Mouse (Mus musculus) mouse embryonic stem cell (cell line): ENCODE data around the gene Ppp4r2.

ENCODE experiments used
- in situ Hi-C, 2 experiments: fragments of 300-500 bp; cut with MboI; formaldehyde crosslinking; loops; 1 replicate in 1 of 2; 3 replicates in 1 of 2; pipeline ENCODE4 v1.14.3; 2019 to 2020; ENCODE audit warnings: low sequenced_read_pairs in 2 of 2, low pct_unique_long_range_greater_than_20kb in 1 of 2, mixed read lengths in 1 of 2; ENCODE audit not compliant: unreplicated experiment in 1 of 2

Gene Ppp4r2

DNA sequence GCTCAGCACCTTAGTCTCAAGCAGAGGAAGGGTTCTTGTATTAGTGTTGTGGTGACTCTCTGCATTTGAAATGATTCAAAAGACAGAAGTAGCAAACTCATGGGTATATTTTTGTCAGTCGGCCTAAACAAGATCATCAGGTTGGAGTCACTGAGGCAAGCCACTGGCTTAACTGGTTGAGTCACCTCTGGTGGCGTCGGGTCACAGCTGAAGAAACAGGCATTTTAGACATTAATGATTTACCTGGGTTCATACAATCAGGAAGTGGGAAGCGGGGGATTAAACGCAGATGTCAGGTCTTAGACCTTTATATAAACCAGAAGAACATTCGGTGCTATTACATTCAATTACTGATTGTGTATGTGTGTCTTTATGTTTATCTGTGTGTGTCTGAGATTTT, 7.4 kb upstream of the Ppp4r2 start:
- in situ Hi-C loops: no loop called here

DNA sequence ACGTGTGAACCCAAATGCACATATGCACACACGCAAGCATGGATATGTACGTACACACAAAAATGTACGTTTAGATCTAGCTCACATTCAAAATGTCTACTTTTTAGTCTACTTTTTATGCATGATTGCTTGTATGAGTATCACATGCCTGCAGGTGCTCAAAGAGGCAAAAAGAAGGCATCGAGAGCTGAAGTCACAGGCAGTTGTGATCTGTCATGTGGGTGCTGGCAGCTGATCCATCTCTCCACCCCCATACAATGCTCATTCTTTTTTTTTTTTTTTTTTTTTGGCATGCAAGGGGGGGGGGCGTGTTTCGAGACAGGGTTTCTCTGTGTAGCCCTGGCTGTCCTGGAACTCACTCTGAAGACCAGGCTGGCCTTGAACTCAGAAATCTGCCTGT, 4.9 kb upstream of the Ppp4r2 start:
- in situ Hi-C loops: no loop called here

- in situ Hi-C loops: no loop called here
Observed at GRCm38 (mm10) chr6:100829770-100830169, 3.7 kb upstream of the Ppp4r2 start.

DNA sequence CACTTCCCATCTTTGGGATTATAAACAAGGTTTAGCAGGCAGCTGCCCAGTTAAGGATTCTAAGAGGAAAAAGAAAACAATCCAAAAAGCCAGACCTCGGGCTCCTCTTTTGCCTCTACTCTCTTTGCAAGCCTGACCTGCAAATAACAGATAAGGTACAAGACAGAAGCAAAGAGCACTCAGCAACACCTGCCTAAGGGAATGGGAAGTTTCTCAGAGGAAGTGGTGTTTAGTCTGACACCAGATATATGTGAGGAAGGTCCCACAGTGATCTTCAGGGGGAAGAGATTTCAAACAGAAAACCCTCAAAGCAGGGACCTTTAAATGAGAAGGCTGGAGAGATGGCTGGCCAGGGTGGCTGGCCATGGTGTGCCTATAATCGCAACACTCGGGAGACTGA, 2.2 kb upstream of the Ppp4r2 start:
- in situ Hi-C loops: no loop called here

GRCm38 (mm10) chr6:100831751-100832150, 1.7 kb upstream of the Ppp4r2 start:
- in situ Hi-C loops: no loop called here

GRCm38 (mm10) chr6:100833811-100834481, 524 bp downstream of the Ppp4r2 start:
- in situ Hi-C loops: no loop called here

GRCm38 (mm10) chr6:100834489-100835160, 1.2 kb downstream of the Ppp4r2 start:
- in situ Hi-C loops: no loop called here

DNA sequence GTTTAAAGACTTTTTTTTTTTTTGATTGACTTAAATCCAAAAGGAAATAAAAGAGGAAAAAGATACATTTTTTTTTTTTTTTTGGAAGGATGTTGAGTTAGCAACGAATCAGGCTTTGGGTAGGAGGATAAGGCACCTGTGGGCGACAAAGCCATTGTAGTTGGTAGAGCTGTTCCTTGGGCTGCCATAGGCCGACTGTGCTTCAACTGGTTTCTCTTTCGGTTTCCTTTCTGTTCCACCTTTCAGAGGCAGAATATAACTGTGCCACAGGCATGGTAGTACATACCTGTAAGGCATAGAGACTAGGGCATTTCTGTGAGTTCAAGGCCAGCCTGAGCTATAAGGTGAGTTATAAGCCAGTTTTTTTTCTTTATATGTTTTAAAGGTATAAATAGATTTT, 11.6 kb downstream of the Ppp4r2 start:
- in situ Hi-C loops: no loop called here

GRCm38 (mm10) chr6:100847264-100847663, 13.8 kb downstream of the Ppp4r2 start:
- in situ Hi-C loops: no loop called here

GRCm38 (mm10) chr6:100848682-100849375, 15.4 kb downstream of the Ppp4r2 start:
- in situ Hi-C loops: no loop called here

GRCm38 (mm10) chr6:100850671-100851081, 17.3 kb downstream of the Ppp4r2 start:
- in situ Hi-C loops: loop anchor here (25.0 kb wide), 1 partner anchor 188 kb away; the partner anchor contains the start of gene Shq1 (in 2 of the 2)

- in situ Hi-C loops: loop anchor here (25.0 kb wide), 1 partner anchor 189 kb away; the partner anchor contains the start of gene Shq1 (in 2 of the 2)
Observed at GRCm38 (mm10) chr6:100851083-100851482, 17.7 kb downstream of the Ppp4r2 start.

- in situ Hi-C loops: loop anchor here (25.0 kb wide), 1 partner anchor 203 kb away; the partner anchor contains the start of gene Shq1 (in 2 of the 2)
Observed at GRCm38 (mm10) chr6:100865321-100865720, 31.9 kb downstream of the Ppp4r2 start.

- in situ Hi-C loops: loop anchor here (25.0 kb wide), 1 partner anchor 203 kb away; the partner anchor contains the start of gene Shq1 (in 2 of the 2)
Observed at GRCm38 (mm10) chr6:100865788-100866187, 32.4 kb downstream of the Ppp4r2 start.

- in situ Hi-C loops: loop anchor here (25.0 kb wide), 1 partner anchor 204 kb away; the partner anchor contains the start of gene Shq1 (in 2 of the 2)
Observed at GRCm38 (mm10) chr6:100866246-100866645, 32.8 kb downstream of the Ppp4r2 start.

DNA sequence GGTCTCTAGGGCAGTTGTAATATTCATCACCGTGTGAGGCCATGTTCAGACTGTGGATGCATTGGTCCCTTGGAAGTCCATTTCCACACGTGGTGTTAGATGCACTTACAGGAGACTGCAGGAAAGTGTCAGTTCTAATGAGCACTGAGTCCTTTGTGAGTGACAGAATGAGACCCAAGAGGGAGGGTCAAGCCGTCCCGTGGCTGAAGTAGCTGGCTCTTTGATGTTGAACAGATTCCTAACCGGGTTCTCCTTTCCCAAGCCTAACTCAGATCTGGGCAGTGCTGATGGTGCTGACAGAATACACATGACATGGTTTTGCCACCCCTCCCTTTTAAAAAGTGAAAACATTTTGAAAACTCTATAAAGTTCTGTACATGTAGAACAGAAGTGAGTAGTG, 35.4 kb downstream of the Ppp4r2 start:
- in situ Hi-C loops: loop anchor here (25.0 kb wide), 1 partner anchor 207 kb away; the partner anchor contains the start of gene Shq1 (in 2 of the 2)

DNA sequence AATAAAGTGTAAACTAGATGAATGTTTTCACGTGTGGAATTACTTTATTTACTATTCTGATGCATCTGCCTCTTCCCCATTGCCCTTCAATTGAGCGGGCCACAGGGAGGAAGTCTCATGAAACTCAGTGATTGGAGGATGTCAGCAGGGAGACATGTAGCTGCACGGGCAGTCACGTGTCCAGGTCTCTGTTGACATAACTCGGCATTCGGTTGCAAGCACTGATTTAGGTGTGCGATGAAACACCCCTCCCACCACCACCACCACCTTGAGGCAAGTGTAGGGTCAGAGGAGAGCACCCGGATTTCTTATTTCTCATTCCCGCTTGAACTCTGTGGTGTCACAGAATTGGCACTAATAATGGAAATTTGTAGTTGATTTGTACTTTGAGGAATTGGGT, 36.5 kb downstream of the Ppp4r2 start:
- in situ Hi-C loops: loop anchor here (25.0 kb wide), 1 partner anchor 208 kb away; the partner anchor contains the start of gene Shq1 (in 2 of the 2)

GRCm38 (mm10) chr6:100873191-100873590, 39.8 kb downstream of the Ppp4r2 start:
- in situ Hi-C loops: loop anchor here (25.0 kb wide), 1 partner anchor 211 kb away; the partner anchor contains the start of gene Shq1 (in 2 of the 2)
